Mouse (Mus musculus) MEL (cell line): ENCODE measurements at regions not wholly inside any gene's neighbourhood (a gene's known extent, or its start where the extent isn't known, plus 50 kb on each side); places are given as distances from the start of the nearest gene placed in this dataset.

ENCODE experiments used
- DNase-seq: peaks from one replicate; pipeline ENCODE4 v3.0.0; 2011; ENCODE audit warnings: low read depth, low spot score
- H3K27ac ChIP-seq: 2 replicates; pipeline ENCODE4 v1.5.1; 2012; ENCODE audit warnings: low read depth, mild to moderate bottlenecking, control low read depth, low read length, moderate library complexity; ENCODE audit not compliant: control insufficient read depth
- H3K27me3 ChIP-seq, 2 experiments: fragments of 150-350 bp in 1 of 2; sonication (generic) in 1 of 2; 2 replicates each; pipeline ENCODE4 v1.6.1; 2012; ENCODE audit warnings: low read length in 2 of 2, mild to moderate bottlenecking in 2 of 2, improper control_type of control experiment in 1 of 2, moderate library complexity in 1 of 2; ENCODE audit not compliant: insufficient read depth in 2 of 2, control insufficient read depth in 1 of 2
- H3K36me3 ChIP-seq, 2 experiments: 2 replicates each; pipeline ENCODE4 v1.6.1; 2012 to 2014; ENCODE audit warnings: low read length in 2 of 2, improper control_type of control experiment in 1 of 2, inconsistent platforms in 1 of 2, mild to moderate bottlenecking in 1 of 2; ENCODE audit not compliant: insufficient read depth in 2 of 2, control insufficient read depth in 1 of 2
- H3K4me1 ChIP-seq, 2 experiments: fragments of 150-350 bp in 1 of 2; sonication (generic) in 1 of 2; 2 replicates each; pipeline ENCODE4 v1.6.1; 2012; ENCODE audit warnings: low read length in 2 of 2, improper control_type of control experiment in 1 of 2, mild to moderate bottlenecking in 1 of 2; ENCODE audit not compliant: insufficient read depth in 2 of 2, control insufficient read depth in 1 of 2
- H3K4me3 ChIP-seq, 2 experiments: fragments of 150-350 bp in 1 of 2; sonication (generic) in 1 of 2; 2 replicates each; pipeline ENCODE4 v1.5.1; 2012; ENCODE audit warnings: low read depth in 2 of 2, low read length in 2 of 2, mild to moderate bottlenecking in 2 of 2, moderate library complexity in 2 of 2, control low read depth in 1 of 2, improper control_type of control experiment in 1 of 2; ENCODE audit not compliant: control insufficient read depth in 1 of 2, insufficient read depth in 1 of 2
- H3K79me2 ChIP-seq: 2 replicates; pipeline ENCODE4 v1.6.1; 2012; ENCODE audit warnings: mild to moderate bottlenecking, low read length, moderate library complexity; ENCODE audit not compliant: control insufficient read depth, poor library complexity, insufficient read depth
- H3K9ac ChIP-seq: 2 replicates; pipeline ENCODE4 v1.6.1; 2012; ENCODE audit warnings: low read depth, mild to moderate bottlenecking, control low read depth, low read length, moderate library complexity; ENCODE audit not compliant: control insufficient read depth, poor library complexity, severe bottlenecking
- H3K9me3 ChIP-seq: fragments of 150-350 bp; sonication (generic); replicated peaks from 2 replicates; pipeline ENCODE4 v1.6.1; 2012; ENCODE audit warnings: mild to moderate bottlenecking, low read length, improper control_type of control experiment, moderate library complexity; ENCODE audit not compliant: insufficient read depth
- CHD1 ChIP-seq: IDR thresholded peaks from 2 replicates; pipeline ENCODE4 v1.6.1; 2012; ENCODE audit warnings: low read depth, mild to moderate bottlenecking, inconsistent platforms, low read length, improper control_type of control experiment
- CHD2 ChIP-seq: IDR thresholded peaks from 2 replicates; pipeline ENCODE4 v1.6.1; 2011; ENCODE audit warnings: low read length, improper control_type of control experiment
- CTCF ChIP-seq, 3 experiments: IDR thresholded peaks in 2 of 3; conservative IDR thresholded peaks in 1 of 3; 2 replicates each; pipeline ENCODE4 v1.5.1; 2011 to 2012; ENCODE audit warnings: low read length in 3 of 3, low read depth in 2 of 3, mild to moderate bottlenecking in 2 of 3, improper control_type of control experiment in 1 of 3, inconsistent platforms in 1 of 3, mixed read lengths in 1 of 3, moderate library complexity in 1 of 3; ENCODE audit not compliant: control insufficient read depth in 1 of 3, insufficient read depth in 1 of 3, poor library complexity in 1 of 3, severe bottlenecking in 1 of 3
- EP300 ChIP-seq, 2 experiments: IDR thresholded peaks; 2 replicates each; pipeline ENCODE4 v1.6.1; 2011; ENCODE audit warnings: improper control_type of control experiment in 2 of 2, low read length in 2 of 2, low read depth in 1 of 2, mild to moderate bottlenecking in 1 of 2
- ETS1 ChIP-seq: IDR thresholded peaks from 2 replicates; pipeline ENCODE4 v1.6.1; 2012; ENCODE audit warnings: low read depth, mild to moderate bottlenecking, inconsistent platforms, low read length, improper control_type of control experiment, moderate library complexity
- MAFK ChIP-seq: IDR thresholded peaks from 2 replicates; pipeline ENCODE4 v1.6.1; 2011; ENCODE audit warnings: low read depth, mild to moderate bottlenecking, low read length, improper control_type of control experiment, borderline replicate concordance
- MAZ ChIP-seq: IDR thresholded peaks from 2 replicates; pipeline ENCODE4 v1.6.1; 2012; ENCODE audit warnings: low read depth, mild to moderate bottlenecking, inconsistent platforms, low read length, improper control_type of control experiment
- MEF2A ChIP-seq: IDR thresholded peaks from 2 replicates; pipeline ENCODE4 v1.6.1; 2014; ENCODE audit warnings: low read depth, mild to moderate bottlenecking, inconsistent platforms, low read length, improper control_type of control experiment; ENCODE audit not compliant: poor library complexity, insufficient replicate concordance, severe bottlenecking; ENCODE audit errors: extremely low read depth
- MXI1 ChIP-seq: IDR thresholded peaks from 2 replicates; pipeline ENCODE4 v1.6.1; 2011; ENCODE audit warnings: mild to moderate bottlenecking, low read depth, low read length, improper control_type of control experiment
- MYB ChIP-seq: IDR thresholded peaks from 2 replicates; pipeline ENCODE4 v1.6.1; 2011; ENCODE audit warnings: mild to moderate bottlenecking, low read depth, low read length, improper control_type of control experiment
- POLR2AphosphoS2 ChIP-seq: IDR thresholded peaks from 2 replicates; pipeline ENCODE4 v1.6.1; 2011; ENCODE audit warnings: low read length, improper control_type of control experiment
- RCOR1 ChIP-seq: IDR thresholded peaks from 2 replicates; pipeline ENCODE4 v1.6.1; 2012; ENCODE audit warnings: low read depth, mild to moderate bottlenecking, inconsistent platforms, low read length, improper control_type of control experiment
- SIN3A ChIP-seq: IDR thresholded peaks from 2 replicates; pipeline ENCODE4 v1.6.1; 2012; ENCODE audit warnings: low read length, improper control_type of control experiment, inconsistent platforms
- TCF12 ChIP-seq: IDR thresholded peaks from 2 replicates; pipeline ENCODE4 v1.6.1; 2014; ENCODE audit warnings: low read depth, mild to moderate bottlenecking, inconsistent platforms, low read length, improper control_type of control experiment, moderate library complexity
- UBTF ChIP-seq: IDR thresholded peaks from 2 replicates; pipeline ENCODE4 v1.6.1; 2012; ENCODE audit warnings: low read depth, mild to moderate bottlenecking, inconsistent platforms, low read length, improper control_type of control experiment, moderate library complexity, borderline replicate concordance; ENCODE audit not compliant: insufficient read depth
- ZMIZ1 ChIP-seq: IDR thresholded peaks from 2 replicates; pipeline ENCODE4 v1.6.1; 2012; ENCODE audit warnings: low read depth, mild to moderate bottlenecking, inconsistent platforms, low read length, improper control_type of control experiment, moderate library complexity
- ZNF384 ChIP-seq: IDR thresholded peaks from 2 replicates; pipeline ENCODE4 v1.6.1; 2012; ENCODE audit warnings: low read depth, mild to moderate bottlenecking, inconsistent platforms, low read length, improper control_type of control experiment

- H3K36me3 ChIP-seq: no peaks in the 10 kb centered on the region
- DNase-seq: no peak
- no peaks in the 10 kb centered on the region for H3K4me1 ChIP-seq
- no peak for TF ChIP-seq UBTF
- TF ChIP-seq MXI1: no peak
- TF ChIP-seq MYB: no peak
- TF ChIP-seq CHD2: no peak
- H3K27me3 ChIP-seq: no peaks in the 10 kb centered on the region
- H3K27ac ChIP-seq: no peak overlapping the region
- no peak overlapping the region for H3K4me3 ChIP-seq
- no peaks in the 10 kb centered on the region for H3K9me3 ChIP-seq
- no peaks in the 10 kb centered on the region for H3K79me2 ChIP-seq
- H3K9ac ChIP-seq: no peak overlapping the region
These were observed 140.7 kb downstream of the Rnd3 start for GRCm38 (mm10) chr2:51008251-51008533.

GRCm38 (mm10) chr2:51007409-51008250, 141.3 kb downstream of the Rnd3 start:
- H3K27me3 ChIP-seq: no peaks in the 10 kb centered on the region
- H3K9me3 ChIP-seq: no peaks in the 10 kb centered on the region
- H3K9ac ChIP-seq: no peak overlapping the region
- TF ChIP-seq ETS1 (no peak), CHD1 (no peak), EP300 (IDR thresholded peaks at IDR 0.05; ENCODE audit: low read depth in 1 of 2, low read length in 2 of 2) (no peak), MAFK (no peak), UBTF (no peak), ZNF384 (no peak), POLR2AphosphoS2 (no peak), TCF12 (no peak), RCOR1 (no peak), ZMIZ1 (no peak), MEF2A (no peak)
- no peak overlapping the region for H3K27ac ChIP-seq
- no peak for DNase-seq
- H3K4me1 ChIP-seq: no peaks in the 10 kb centered on the region
- H3K79me2 ChIP-seq: no peaks in the 10 kb centered on the region
- no peaks in the 10 kb centered on the region for H3K36me3 ChIP-seq
- H3K4me3 ChIP-seq: no peak overlapping the region

DNA sequence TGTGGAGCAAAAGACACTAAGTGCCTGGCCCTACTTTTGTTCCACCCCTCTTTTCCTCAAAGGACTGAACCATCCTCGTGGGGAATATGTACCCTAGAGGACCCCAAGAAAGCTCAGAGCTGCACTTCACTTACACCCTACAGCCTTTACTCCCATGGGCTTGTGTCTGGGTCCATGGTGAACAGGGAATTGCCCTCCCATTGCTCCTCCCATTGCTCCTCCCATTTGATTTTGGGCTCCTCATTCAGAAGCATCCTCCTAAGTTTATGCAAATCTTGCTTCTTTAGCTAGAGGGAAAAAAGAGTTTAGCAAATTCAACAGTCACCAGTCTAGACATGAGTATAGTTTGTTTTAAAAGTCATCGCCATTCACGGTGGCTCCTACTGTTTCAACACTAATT, 142.1 kb downstream of the Rnd3 start:
- no peak overlapping the region for H3K9ac ChIP-seq
- H3K9me3 ChIP-seq: no peaks in the 10 kb centered on the region
- DNase-seq: no peak
- no peaks in the 10 kb centered on the region for H3K79me2 ChIP-seq
- no peaks in the 10 kb centered on the region for H3K4me1 ChIP-seq
- TF ChIP-seq EP300 (IDR thresholded peaks at IDR 0.05; ENCODE audit: low read depth in 1 of 2, low read length in 2 of 2) (no peak), SIN3A (no peak), MEF2A (no peak), RCOR1 (no peak), MYB (no peak), CTCF (IDR thresholded peaks at IDR 0.05 in 2 of 3, conservative IDR thresholded peaks at IDR 0.05 in 1 of 3; ENCODE audit: control insufficient read depth in 1 of 3, insufficient read depth in 1 of 3, low read depth in 2 of 3, low read length in 3 of 3, poor library complexity in 1 of 3, severe bottlenecking in 1 of 3) (no peak), MAFK (no peak), MAZ (no peak)
- TF ChIP-seq, all 39 proteins: peak for 0
- H3K4me3 ChIP-seq: no peak overlapping the region
- H3K36me3 ChIP-seq: no peaks in the 10 kb centered on the region
- H3K27me3 ChIP-seq: no peaks in the 10 kb centered on the region
- no peak overlapping the region for H3K27ac ChIP-seq
